Mouse (Mus musculus) liver, embryonic 14.5 days (tissue): ENCODE results near the gene Trem1.

Experiments
- CTCF ChIP-seq: IDR thresholded peaks from 2 replicates; pipeline ENCODE4 v1.5.1; 2016; ENCODE audit warnings: antibody characterized with exemption, low read depth, control low read depth
- EP300 ChIP-seq: IDR thresholded peaks from 2 replicates; pipeline ENCODE4 v1.6.1; 2016; ENCODE audit warnings: antibody characterized with exemption, low read depth

- TF ChIP-seq EP300 = no peak
- no peak for TF ChIP-seq CTCF
Observed at GRCm38 (mm10) chr17:48230680-48231079, 1.9 kb upstream of the Trem1 start.
